Mouse (Mus musculus): ENCODE results near the gene Xpo4.

DNA sequence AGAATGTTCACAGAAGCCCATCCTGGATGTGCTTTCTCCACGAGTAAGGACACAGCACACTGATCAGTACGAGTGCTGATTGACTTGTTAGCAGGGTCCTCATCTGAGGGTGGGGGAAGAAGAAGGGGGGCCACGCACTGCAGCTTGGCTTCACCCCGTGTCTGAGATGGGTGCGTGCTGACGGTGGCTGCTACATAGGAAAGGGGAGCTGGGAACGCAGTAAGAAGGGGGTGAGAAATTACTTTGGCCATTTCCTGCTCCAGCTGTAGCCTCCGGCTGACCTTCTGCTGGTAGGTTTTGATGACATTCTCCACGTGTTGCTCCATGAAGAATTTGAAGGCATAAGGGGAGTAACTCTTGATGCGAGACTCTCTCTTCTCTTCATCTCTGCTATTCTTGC, 33.8 kb upstream of the Xpo4 start:
- no peak for TF ChIP-seq CTCF (IDR thresholded peaks at IDR 0.05; ENCODE audit: low read depth)
- no peak for TF ChIP-seq EP300 (IDR thresholded peaks at IDR 0.05; ENCODE audit: low read depth)

Data from heart, postnatal 0 days (tissue).